ENCODE assay signal across 8 mouse cellular contexts in the genomic region with DNA sequence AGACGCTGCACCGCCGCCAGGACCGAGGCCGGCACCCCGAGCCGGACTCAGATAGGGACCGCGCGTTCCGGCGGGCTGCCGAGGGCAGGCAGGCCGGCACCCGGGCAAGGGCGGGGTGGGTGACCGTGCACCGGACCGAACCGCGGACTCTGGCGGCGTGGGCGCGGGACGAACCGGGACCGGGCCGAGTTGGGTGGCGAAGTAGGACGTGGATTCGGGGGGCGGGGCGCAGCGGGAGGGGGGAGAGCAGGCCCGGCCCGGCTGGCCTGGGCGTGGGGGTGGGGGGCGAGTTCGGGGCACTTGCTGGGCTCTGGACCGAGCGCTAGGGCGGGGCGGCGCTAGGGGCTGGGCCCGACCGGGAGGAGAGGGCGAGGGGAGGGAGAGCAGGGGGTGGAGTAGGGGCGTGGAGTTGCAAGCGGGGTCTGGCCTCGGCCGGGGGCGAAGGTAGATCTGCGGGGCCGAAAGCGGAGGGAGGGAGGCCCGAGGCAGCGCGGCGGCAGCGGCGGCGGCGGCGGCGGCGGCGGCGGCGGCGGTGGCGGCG. TPM values are rescaled to one million over a fixed set of nuclear protein-coding genes. Genes with fewer than 3 reads are reported as not detected.
A peak's percentile ranks its signal among the peaks of the same experiment; 100 is the strongest.
DNase-seq lines count a peak whose midpoint lies in the region; ATAC-seq and TF ChIP-seq lines count a peak whose summit lies in the region.

No protein-coding gene starts in this region.

- H3K4me1 ChIP-seq in liver, postnatal 0 days (ENCODE audit: insufficient read depth) = no peaks in the 10 kb centered on the region; the same call in none of the 2 replicates

- H3K4me3 ChIP-seq in liver, postnatal 0 days (ENCODE audit: low read depth, low read length) = peak overlapping the region; percentile 61

- 19% methylated on average over 14 of the region's 73 CpGs for WGBS in liver, postnatal 0 days (ENCODE audit: insufficient replicate concordance)

- H3K27me3 ChIP-seq in liver, postnatal 0 days (ENCODE audit: insufficient read depth, low read length) = 0 out of 2 replicates have a peak, but pooled peaks cover 3% of the 10 kb centered on the region

- no peaks in the 10 kb centered on the region for H3K36me3 ChIP-seq in liver, postnatal 0 days (replicated peaks; ENCODE audit: insufficient read depth, low read length)

- no peaks in the 10 kb centered on the region for H3K9me3 ChIP-seq in liver, postnatal 0 days (ENCODE audit: low read length)

- no peak for TF ChIP-seq EP300 in liver, postnatal 0 days (IDR thresholded peaks at IDR 0.05; ENCODE audit: low read depth)

- H3K27ac ChIP-seq in liver, postnatal 0 days (ENCODE audit: low read depth) = peak overlapping the region; percentile 62

- peak; percentile 26; the same call in 1 of the 2 replicates for ATAC-seq in liver, postnatal 0 days

- H3K9ac ChIP-seq in liver, postnatal 0 days (replicated peaks) = peak overlapping the region; percentile 59

- peak overlapping the region; percentile 89 for H3K4me2 ChIP-seq in liver, postnatal 0 days (ENCODE audit: low read depth, low read length)

- DNase-seq in right cerebral cortex, postnatal 25 days = peak; percentile 8
- DNase-seq in right cerebral cortex, postnatal 36 days (ENCODE audit: low spot score in 2 of 2) = no peak
- DNase-seq in embryo, embryonic 10 days (ENCODE audit: low spot score) = peak; percentile 58
- peak; percentile 62 to 77 for DNase-seq in heart, adult 18-20 months
- peak; percentile 66 for DNase-seq in kidney, adult 11 months
- DNase-seq in liver, postnatal 0 days = peak; percentile 65
- DNase-seq in ovary, adult 18-20 months (ENCODE audit: low spot score) = peak; percentile 76
- peak; percentile 78 for DNase-seq in yolk sac, embryonic 10.5 days (ENCODE audit: low spot score)

- TF ChIP-seq CTCF in liver, postnatal 0 days (IDR thresholded peaks at IDR 0.05; ENCODE audit: low read depth) = no peak

RNA-seq across cellular contexts. Expression of a gene that starts 0.5 kb away (rescaled TPM):
- 1 to 10 TPM; 5.1 to 6.4 TPM for total RNA-seq in heart, adult 18-20 months (2021)
- polyA plus RNA-seq in liver, postnatal 0 days (2015; fragmentation: Nextera tagmentation; extraction: Ambion mirVana) = 1.5 TPM in 2 replicates

Comparison
In these comparisons a context has a peak if more than half of its experiments do, and no peak if none do; other contexts are left out.
1. DNase-seq: peak in right cerebral cortex, postnatal 25 days (single experiment), embryo, embryonic 10 days (single experiment), heart, adult 18-20 months (2 of 2), kidney, adult 11 months (single experiment), liver, postnatal 0 days (single experiment), ovary, adult 18-20 months (single experiment) and yolk sac, embryonic 10.5 days (single experiment); none in right cerebral cortex, postnatal 36 days (0 of 2).